Mouse (Mus musculus) heart, adult 2 months (tissue): Measurements from ENCODE around the gene Dph2.

ENCODE experiments used
- CTCF ChIP-seq: fragments of 200-600 bp; IDR thresholded peaks from 2 replicates; pipeline ENCODE4 v1.8.1; 2022; ENCODE audit warnings: antibody characterized with exemption, mild to moderate bottlenecking, moderate library complexity
- EP300 ChIP-seq: fragments of 200-500 bp; IDR thresholded peaks from 2 replicates; pipeline ENCODE4 v1.6.1; 2011; ENCODE audit warnings: low read depth, low read length, control low read depth; ENCODE audit not compliant: insufficient read depth
- POLR2A ChIP-seq: fragments of 200-500 bp; IDR thresholded peaks from 2 replicates; pipeline ENCODE4 v1.6.1; 2011; ENCODE audit warnings: mild to moderate bottlenecking, low read depth, low read length, control low read depth; ENCODE audit not compliant: insufficient read depth

DNA sequence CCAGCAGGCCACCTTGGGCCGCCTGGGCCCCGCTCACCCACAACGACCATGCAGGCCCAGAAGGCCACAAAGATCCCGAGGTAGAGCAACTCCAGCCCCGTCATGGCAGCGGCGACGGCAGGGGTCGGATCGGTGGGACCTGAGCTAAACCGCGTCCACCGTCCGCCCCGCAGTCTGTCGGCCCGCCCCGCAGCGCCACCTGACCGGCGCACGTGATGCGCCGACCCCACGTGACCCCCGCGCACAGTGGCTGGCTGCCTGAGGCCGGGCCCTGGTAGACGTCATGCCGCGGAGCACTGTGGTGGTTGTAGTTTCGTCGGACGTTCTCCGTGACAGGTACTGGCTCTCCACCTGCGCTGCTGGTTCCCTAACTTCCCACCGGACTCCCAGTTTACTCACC, 4.7 kb downstream of the Dph2 start, which contains the start of gene Atp6v0b:
- TF ChIP-seq EP300 (0 out of 2 replicates have a peak, but pooled peaks have one; percentile 8), POLR2A (peak; percentile 83), CTCF (no peak)
